Mouse (Mus musculus): Measurements from ENCODE around the gene Prol1. TPM values are rescaled to one million over a fixed set of nuclear protein-coding genes. Genes with fewer than 3 reads are reported as not detected.
"Not testable (repeated sequence)": the region's sequence is repeated elsewhere in the genome, so short reads cannot be mapped to it uniquely, and the experiment has no call there.

The Prol1 gene
- not detected in 2 replicates for polyA plus RNA-seq (2015; fragmentation: Nextera tagmentation; extraction: Ambion mirVana)

GRCm38 (mm10) chr5:88317012-88317411 lies at the start of gene Prol1:
Prol1 (plus strand) TSS chr5:88317312.
- H3K27me3 ChIP-seq = no peaks in the 10 kb centered on the region
- WGBS = 96% methylated on average over 1 of the region's 1 CpGs
- H3K9me3 ChIP-seq = no peaks in the 10 kb centered on the region
- no peaks in the 10 kb centered on the region for H3K4me1 ChIP-seq (replicated peaks)
- H3K36me3 ChIP-seq = no peaks in the 10 kb centered on the region
- no peak within 1 kb of the TSS for H3K4me3 ChIP-seq (replicated peaks)
- H3K4me2 ChIP-seq (replicated peaks) = no peak within 1 kb of the TSS
- H3K9ac ChIP-seq (replicated peaks) = no peak within 1 kb of the TSS
- no peak within 1 kb of the TSS for H3K27ac ChIP-seq
- no peak for ATAC-seq

- no peak for ATAC-seq
- Histone ChIP-seq H3K27me3 (no peaks in the 10 kb centered on the region), H3K4me1 (replicated peaks) (no peaks in the 10 kb centered on the region), H3K4me3 (replicated peaks) (no peak within 1 kb of the TSS), H3K4me2 (replicated peaks) (no peak within 1 kb of the TSS), H3K9me3 (no peaks in the 10 kb centered on the region), H3K9ac (replicated peaks) (no peak within 1 kb of the TSS), H3K36me3 (no peaks in the 10 kb centered on the region), H3K27ac (no peak within 1 kb of the TSS)
- WGBS = 86% methylated on average over 1 of the region's 1 CpGs
Observed at GRCm38 (mm10) chr5:88268619-88269018, 48.5 kb upstream of the Prol1 start, which contains the start of gene Gm7714. Gm7714 (plus strand) TSS chr5:88268919.

GRCm38 (mm10) chr5:88311307-88311706 lies 5.8 kb upstream of the Prol1 start:
- not testable (repeated sequence) for H3K4me1 ChIP-seq (replicated peaks); H3K36me3 ChIP-seq; H3K9ac ChIP-seq (replicated peaks); H3K27me3 ChIP-seq; H3K4me2 ChIP-seq (replicated peaks); ATAC-seq; H3K27ac ChIP-seq; H3K4me3 ChIP-seq (replicated peaks); H3K9me3 ChIP-seq
- 66% methylated on average over 3 of the region's 3 CpGs for WGBS

GRCm38 (mm10) chr5:88348533-88348932 lies 31.4 kb downstream of the Prol1 start:
- not testable (repeated sequence) for H3K4me2 ChIP-seq (replicated peaks); H3K9me3 ChIP-seq; ATAC-seq; H3K4me1 ChIP-seq (replicated peaks); H3K4me3 ChIP-seq (replicated peaks); H3K27me3 ChIP-seq; H3K36me3 ChIP-seq; H3K27ac ChIP-seq; H3K9ac ChIP-seq (replicated peaks)
- WGBS = 47% methylated on average over 2 of the region's 2 CpGs

- no peaks in the 10 kb centered on the region for H3K4me1 ChIP-seq (replicated peaks)
- 4% methylated on average over 5 of the region's 5 CpGs for WGBS
- no peaks in the 10 kb centered on the region for H3K9me3 ChIP-seq
- no peak for ATAC-seq
- no peak overlapping the region for H3K9ac ChIP-seq (replicated peaks)
- H3K36me3 ChIP-seq = no peaks in the 10 kb centered on the region
- H3K27me3 ChIP-seq = no peaks in the 10 kb centered on the region
- no peak overlapping the region for H3K4me3 ChIP-seq (replicated peaks)
- no peak overlapping the region for H3K4me2 ChIP-seq (replicated peaks)
- no peak overlapping the region for H3K27ac ChIP-seq
Observed at GRCm38 (mm10) chr5:88364768-88365167, 47.7 kb downstream of the Prol1 start.

GRCm38 (mm10) chr5:88366886-88367285 lies 49.8 kb downstream of the Prol1 start:
- no peak overlapping the region for H3K4me3 ChIP-seq (replicated peaks)
- no peak overlapping the region for H3K27ac ChIP-seq
- H3K4me1 ChIP-seq (replicated peaks) = no peaks in the 10 kb centered on the region
- no peak for ATAC-seq
- 81% methylated on average over 1 of the region's 1 CpGs for WGBS
- H3K4me2 ChIP-seq (replicated peaks) = no peak overlapping the region
- H3K9me3 ChIP-seq = no peaks in the 10 kb centered on the region
- no peaks in the 10 kb centered on the region for H3K27me3 ChIP-seq
- H3K36me3 ChIP-seq = no peaks in the 10 kb centered on the region
- H3K9ac ChIP-seq (replicated peaks) = no peak overlapping the region

GRCm38 (mm10) chr5:88370578-88371232 lies 53.6 kb downstream of the Prol1 start:
- no peak for ATAC-seq
- no peaks in the 10 kb centered on the region for H3K27me3 ChIP-seq
- no peak overlapping the region for H3K9ac ChIP-seq (replicated peaks)
- no peak overlapping the region for H3K4me3 ChIP-seq (replicated peaks)
- H3K9me3 ChIP-seq = no peaks in the 10 kb centered on the region
- H3K27ac ChIP-seq = no peak overlapping the region
- WGBS = 85% methylated on average over 6 of the region's 6 CpGs
- H3K36me3 ChIP-seq = no peaks in the 10 kb centered on the region
- H3K4me1 ChIP-seq (replicated peaks) = no peaks in the 10 kb centered on the region
- H3K4me2 ChIP-seq (replicated peaks) = no peak overlapping the region

- no peak overlapping the region for H3K9ac ChIP-seq (replicated peaks)
- no peak overlapping the region for H3K27ac ChIP-seq
- no peak for ATAC-seq
Observed at GRCm38 (mm10) chr5:88372563-88372962, 55.5 kb downstream of the Prol1 start.

GRCm38 (mm10) chr5:88375808-88376207 lies 58.7 kb downstream of the Prol1 start, which contains the start of gene Amtn:
Amtn (plus strand) TSS chr5:88376108.
- H3K4me3 ChIP-seq (replicated peaks) = no peak within 1 kb of the TSS
- ATAC-seq = no peak
- H3K9ac ChIP-seq (replicated peaks) = no peak within 1 kb of the TSS
- no peaks in the 10 kb centered on the region for H3K36me3 ChIP-seq
- H3K4me2 ChIP-seq (replicated peaks) = no peak within 1 kb of the TSS
- H3K9me3 ChIP-seq = no peaks in the 10 kb centered on the region
- H3K27ac ChIP-seq = no peak within 1 kb of the TSS
- WGBS = 89% methylated on average over 4 of the region's 4 CpGs
- H3K27me3 ChIP-seq = no peaks in the 10 kb centered on the region
- H3K4me1 ChIP-seq (replicated peaks) = no peaks in the 10 kb centered on the region

More at GRCm38 (mm10) chr5:88372563-88372962, 55.5 kb downstream of the Prol1 start:
- no peak overlapping the region for H3K4me3 ChIP-seq (replicated peaks)
- H3K9me3 ChIP-seq = no peaks in the 10 kb centered on the region
- 87% methylated on average over 6 of the region's 6 CpGs for WGBS
- no peaks in the 10 kb centered on the region for H3K27me3 ChIP-seq
- H3K4me1 ChIP-seq (replicated peaks) = no peaks in the 10 kb centered on the region
- no peaks in the 10 kb centered on the region for H3K36me3 ChIP-seq
- H3K4me2 ChIP-seq (replicated peaks) = no peak overlapping the region

Other genes with a start within 250 kb of the Prol1 start
- gene Smr2, start 230.8 kb upstream of the Prol1 start, polyA plus RNA-seq (2015; fragmentation: Nextera tagmentation; extraction: Ambion mirVana) = not detected in 2 replicates
- not detected in 2 replicates for gene Gm11116, start 205.8 kb upstream of the Prol1 start, polyA plus RNA-seq (2015; fragmentation: Nextera tagmentation; extraction: Ambion mirVana)
- gene Gm11115, start 163.2 kb upstream of the Prol1 start, polyA plus RNA-seq (2015; fragmentation: Nextera tagmentation; extraction: Ambion mirVana) = not detected in 2 replicates
- not detected in 2 replicates for gene Gm7714, start 48.4 kb upstream of the Prol1 start, polyA plus RNA-seq (2015; fragmentation: Nextera tagmentation; extraction: Ambion mirVana)
- gene Amtn, start 58.8 kb downstream of the Prol1 start, polyA plus RNA-seq (2015; fragmentation: Nextera tagmentation; extraction: Ambion mirVana) = not detected in 2 replicates
- gene Ambn, start 138.7 kb downstream of the Prol1 start, polyA plus RNA-seq (2015; fragmentation: Nextera tagmentation; extraction: Ambion mirVana) = 0.21 TPM in 1 of 2 replicates, not detected in the other
- not detected in 2 replicates for gene Enam, start 170.7 kb downstream of the Prol1 start, polyA plus RNA-seq (2015; fragmentation: Nextera tagmentation; extraction: Ambion mirVana)
- 0.19 and 0.24 TPM in 2 replicates for gene Jchain, start 210.6 kb downstream of the Prol1 start, polyA plus RNA-seq (2015; fragmentation: Nextera tagmentation; extraction: Ambion mirVana)
- 56.0 and 59.3 TPM in 2 replicates for gene Utp3, start 237.2 kb downstream of the Prol1 start, polyA plus RNA-seq (2015; fragmentation: Nextera tagmentation; extraction: Ambion mirVana)
- gene Rufy3, start 247.7 kb downstream of the Prol1 start, polyA plus RNA-seq (2015; fragmentation: Nextera tagmentation; extraction: Ambion mirVana) = 304 and 317 TPM in 2 replicates

Data from midbrain, embryonic 13.5 days (tissue).